Mouse (Mus musculus): Measurements from ENCODE around the gene Izumo4.

Gene Izumo4

GRCm38 (mm10) chr10:80687850-80688249 is 14.1 kb upstream of the Izumo4 start:
- peak; percentile 57 to 74 for DNase-seq (ENCODE audit: low spot score in 2 of 2)

GRCm38 (mm10) chr10:80692249-80693165 is 9.5 kb upstream of the Izumo4 start:
- no peak for DNase-seq (ENCODE audit: low spot score in 2 of 2)

- no peak for DNase-seq (ENCODE audit: low spot score in 2 of 2)
These were observed 8.5 kb upstream of the Izumo4 start for GRCm38 (mm10) chr10:80693401-80694045.

- DNase-seq (ENCODE audit: low spot score in 2 of 2) = no peak
These were observed 7.6 kb upstream of the Izumo4 start for GRCm38 (mm10) chr10:80694159-80694938.

GRCm38 (mm10) chr10:80695186-80695585 is 6.8 kb upstream of the Izumo4 start:
- no peak for DNase-seq (ENCODE audit: low spot score in 2 of 2)

- no peak for DNase-seq (ENCODE audit: low spot score in 2 of 2)
These were observed 6.0 kb upstream of the Izumo4 start for GRCm38 (mm10) chr10:80695801-80696501.

GRCm38 (mm10) chr10:80696502-80697392 is 5.2 kb upstream of the Izumo4 start:
- DNase-seq (ENCODE audit: low spot score in 2 of 2) = no peak

GRCm38 (mm10) chr10:80697393-80697787 is 4.6 kb upstream of the Izumo4 start:
- no peak for DNase-seq (ENCODE audit: low spot score in 2 of 2)

GRCm38 (mm10) chr10:80697812-80698211 is 4.2 kb upstream of the Izumo4 start:
- DNase-seq (ENCODE audit: low spot score in 2 of 2) = no peak

- DNase-seq (ENCODE audit: low spot score in 2 of 2) = no peak
These were observed 3.4 kb upstream of the Izumo4 start for GRCm38 (mm10) chr10:80698605-80699004.

- DNase-seq (ENCODE audit: low spot score in 2 of 2) = no peak
These were observed 1.9 kb upstream of the Izumo4 start for GRCm38 (mm10) chr10:80700038-80700504.

GRCm38 (mm10) chr10:80700732-80701131 is 1.3 kb upstream of the Izumo4 start:
- DNase-seq (ENCODE audit: low spot score in 2 of 2) = no peak

- peak; percentile 94 to 96 for DNase-seq (ENCODE audit: low spot score in 2 of 2)
These were observed 779 bp downstream of the Izumo4 start for GRCm38 (mm10) chr10:80702536-80703390.

GRCm38 (mm10) chr10:80703643-80704042 is 1.7 kb downstream of the Izumo4 start:
- no peak for DNase-seq (ENCODE audit: low spot score in 2 of 2)

GRCm38 (mm10) chr10:80704418-80704817 is 2.4 kb downstream of the Izumo4 start:
- no peak for DNase-seq (ENCODE audit: low spot score in 2 of 2)

GRCm38 (mm10) chr10:80705033-80705432 is 3.0 kb downstream of the Izumo4 start:
- DNase-seq (ENCODE audit: low spot score in 2 of 2) = no peak

- no peak for DNase-seq (ENCODE audit: low spot score in 2 of 2)
These were observed 3.5 kb downstream of the Izumo4 start for GRCm38 (mm10) chr10:80705479-80705878.

GRCm38 (mm10) chr10:80710834-80711233 is 8.8 kb downstream of the Izumo4 start:
- no peak for DNase-seq (ENCODE audit: low spot score in 2 of 2)

GRCm38 (mm10) chr10:80717281-80717680 is 15.3 kb downstream of the Izumo4 start:
- DNase-seq (ENCODE audit: low spot score in 2 of 2) = no peak

All from urinary bladder, postnatal 4 days (tissue).